Mouse (Mus musculus) left cerebral cortex, adult 2 months (tissue): ENCODE results near the gene Rps6ka6. TPM values are rescaled to one million over a fixed set of nuclear protein-coding genes. Genes with fewer than 3 reads are reported as not detected.

ENCODE experiments used
- DNase-seq, 2 experiments: peaks; one replicate each; pipeline ENCODE4 v3.0.0; 2021 to 2022; ENCODE audit warnings: low spot score in 2 of 2, mixed read lengths in 1 of 2; ENCODE audit errors: extremely low spot score in 1 of 2
- H3K27ac ChIP-seq: fragments of 200-600 bp; 2 replicates; pipeline ENCODE4 v1.8.1; 2022
- H3K4me3 ChIP-seq: fragments of 200-600 bp; 2 replicates; pipeline ENCODE4 v1.8.1; 2022
- CTCF ChIP-seq: fragments of 200-600 bp; IDR thresholded peaks from 2 replicates; pipeline ENCODE4 v1.8.1; 2022; ENCODE audit warnings: antibody characterized with exemption, mild to moderate bottlenecking, moderate library complexity
- intact Hi-C: fragments of 180-260 bp; cut with DNase I; formaldehyde crosslinking; loops from one replicate; pipeline ENCODE4 v1.15.1; 2025
- long read RNA-seq, 2 experiments: library from polyadenylated mRNA; stranded (forward); transcript quantifications; one replicate each; pipeline ENCODE4 v2.0.0; 2021; ENCODE audit warnings: borderline mapping rate in 2 of 2
- total RNA-seq, 2 experiments: library from RNA; stranded (reverse); gene quantifications; 2 replicates each; pipeline ENCODE4 v1.2.3; 2021

Rps6ka6 gene
- 1 to 10 TPM; 4.5 to 5.2 TPM for total RNA-seq
- long read RNA-seq, experiment 1, partial matches to known transcripts, result 0 of 1 reads
- long read RNA-seq, experiment 1, other reads (novel, unspliced or antisense), result 1 of 1 reads
- long read RNA-seq, experiment 2, full-length matches to known transcripts, result 3 of 6 reads
- long read RNA-seq, experiment 2, partial matches to known transcripts, result 0 of 6 reads
- long read RNA-seq, experiment 2, other reads (novel, unspliced or antisense), result 3 of 6 reads

- no peak for TF ChIP-seq CTCF
- no peak for DNase-seq
- no peak within 1 kb of the TSS for H3K4me3 ChIP-seq
- intact Hi-C loops, result no loop called here
- H3K27ac ChIP-seq, result no peak within 1 kb of the TSS
These were observed at the start of gene Rps6ka6 for GRCm38 (mm10) chrX:111537859-111538258. Rps6ka6 (minus strand) TSS chrX:111537959.

GRCm38 (mm10) chrX:111577044-111577443 is 39.3 kb upstream of the Rps6ka6 start:
- H3K4me3 ChIP-seq, result no peak overlapping the region
- TF ChIP-seq CTCF, result no peak
- no peak overlapping the region for H3K27ac ChIP-seq
- intact Hi-C loops, result no loop called here
- DNase-seq, result no peak

GRCm38 (mm10) chrX:111518206-111518605 is 19.6 kb downstream of the Rps6ka6 start:
- intact Hi-C loops, result no loop called here
- Histone ChIP-seq H3K4me3 (no peak overlapping the region), H3K27ac (no peak overlapping the region)
- no peak for TF ChIP-seq CTCF
- DNase-seq, result no peak

GRCm38 (mm10) chrX:111463565-111464093 is 74.1 kb downstream of the Rps6ka6 start:
- Histone ChIP-seq H3K4me3 (peak overlapping the region; percentile 59), H3K27ac (no peak overlapping the region)
- TF ChIP-seq CTCF, result no peak
- intact Hi-C loops, result no loop called here
- no peak for DNase-seq

GRCm38 (mm10) chrX:111462833-111463564 is 74.8 kb downstream of the Rps6ka6 start:
- Histone ChIP-seq H3K27ac (no peak overlapping the region; the same call in 1 of the 2 replicates), H3K4me3 (peak overlapping the region; percentile 59)
- no peak; the same call in 1 of the 2 replicates for TF ChIP-seq CTCF
- intact Hi-C loops, result no loop called here
- DNase-seq, result peak; percentile 32 to 43

- H3K27ac ChIP-seq, result no peak overlapping the region
- peak in 1 of 2 experiments; percentile 15 for DNase-seq
- TF ChIP-seq CTCF, result no peak
- peak overlapping the region; percentile 59 for H3K4me3 ChIP-seq
- intact Hi-C loops, result no loop called here
These were observed 75.3 kb downstream of the Rps6ka6 start for GRCm38 (mm10) chrX:111462495-111462832.

- peak in 1 of 2 experiments; percentile 7 for DNase-seq
- TF ChIP-seq CTCF, result no peak
- H3K27ac ChIP-seq, result no peak overlapping the region
- intact Hi-C loops, result no loop called here
- H3K4me3 ChIP-seq, result peak overlapping the region; percentile 59
These were observed 75.7 kb downstream of the Rps6ka6 start for GRCm38 (mm10) chrX:111462092-111462491.

GRCm38 (mm10) chrX:111460166-111460565 is 77.6 kb downstream of the Rps6ka6 start:
- no peak for TF ChIP-seq CTCF
- no peak overlapping the region for H3K27ac ChIP-seq
- H3K4me3 ChIP-seq, result no peak overlapping the region
- intact Hi-C loops, result no loop called here
- no peak for DNase-seq

- H3K27ac ChIP-seq, result no peak overlapping the region
- H3K4me3 ChIP-seq, result no peak overlapping the region
- DNase-seq, result no peak
- no peak for TF ChIP-seq CTCF
- intact Hi-C loops, result no loop called here
These were observed 101.2 kb downstream of the Rps6ka6 start for GRCm38 (mm10) chrX:111436571-111436970.

- H3K27ac ChIP-seq, result no peak overlapping the region
- no peak for TF ChIP-seq CTCF
- intact Hi-C loops, result no loop called here
- H3K4me3 ChIP-seq, result no peak overlapping the region
- no peak for DNase-seq
These were observed 123.0 kb downstream of the Rps6ka6 start for GRCm38 (mm10) chrX:111414775-111415174.

- intact Hi-C loops, result no loop called here
- DNase-seq, result no peak
- no peak overlapping the region for H3K27ac ChIP-seq
- no peak for TF ChIP-seq CTCF
- no peak overlapping the region for H3K4me3 ChIP-seq
These were observed 132.9 kb downstream of the Rps6ka6 start for GRCm38 (mm10) chrX:111404816-111405215.

GRCm38 (mm10) chrX:111377020-111377419 is 160.7 kb downstream of the Rps6ka6 start:
- no peak for TF ChIP-seq CTCF
- Histone ChIP-seq H3K27ac (no peak overlapping the region), H3K4me3 (no peak overlapping the region)
- intact Hi-C loops, result no loop called here
- DNase-seq, result no peak
